Mouse (Mus musculus) left cerebral cortex, adult 6 months (tissue): ENCODE measurements around the gene Nisch. TPM values are rescaled to one million over a fixed set of nuclear protein-coding genes. Genes with fewer than 3 reads are reported as not detected.

Source experiments
- long read RNA-seq, 2 experiments: library from polyadenylated mRNA; unstranded; transcript quantifications; one replicate each; pipeline ENCODE4 v2.0.0; 2019 to 2020
- polyA plus RNA-seq: library from polyadenylated mRNA; unstranded; fragments of <200 nt; fragmentation: Nextera tagmentation; gene quantifications from 2 replicates; pipeline ENCODE4 v1.2.3, GENCODE M21; 2021

Gene Nisch
- 114 and 135 TPM in 2 replicates for polyA plus RNA-seq
- long read RNA-seq, experiment 1, full-length matches to known transcripts, result 244 of 473 reads
- long read RNA-seq, experiment 1, partial matches to known transcripts, result 171 of 473 reads
- long read RNA-seq, experiment 1, other reads (novel, unspliced or antisense), result 58 of 473 reads
- long read RNA-seq, experiment 2, full-length matches to known transcripts, result 22 of 141 reads
- long read RNA-seq, experiment 2, partial matches to known transcripts, result 50 of 141 reads
- long read RNA-seq, experiment 2, other reads (novel, unspliced or antisense), result 69 of 141 reads

DNA sequence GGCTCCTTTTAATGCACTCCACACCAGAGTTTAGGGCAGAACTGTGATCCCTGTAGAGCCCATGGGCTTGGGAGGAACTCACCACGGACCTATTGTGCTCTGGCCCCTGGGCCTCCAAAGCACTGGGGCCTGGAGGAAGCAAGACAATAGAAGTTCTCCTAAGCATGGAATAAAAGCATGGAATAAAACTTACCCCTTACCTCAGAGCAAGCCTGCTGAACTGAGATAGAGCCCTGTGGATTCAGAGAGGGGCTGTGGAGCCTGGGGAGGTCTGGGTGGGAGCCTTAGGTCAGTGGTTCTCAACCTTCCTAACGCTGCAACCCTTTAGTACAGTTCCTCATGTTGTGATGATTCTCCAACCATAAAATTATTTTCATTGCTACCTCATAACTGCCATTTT, at the start of gene Nisch:
Gene Nisch (minus strand): TSS at position 101 of the 400 bp plus-strand sequence.

DNA sequence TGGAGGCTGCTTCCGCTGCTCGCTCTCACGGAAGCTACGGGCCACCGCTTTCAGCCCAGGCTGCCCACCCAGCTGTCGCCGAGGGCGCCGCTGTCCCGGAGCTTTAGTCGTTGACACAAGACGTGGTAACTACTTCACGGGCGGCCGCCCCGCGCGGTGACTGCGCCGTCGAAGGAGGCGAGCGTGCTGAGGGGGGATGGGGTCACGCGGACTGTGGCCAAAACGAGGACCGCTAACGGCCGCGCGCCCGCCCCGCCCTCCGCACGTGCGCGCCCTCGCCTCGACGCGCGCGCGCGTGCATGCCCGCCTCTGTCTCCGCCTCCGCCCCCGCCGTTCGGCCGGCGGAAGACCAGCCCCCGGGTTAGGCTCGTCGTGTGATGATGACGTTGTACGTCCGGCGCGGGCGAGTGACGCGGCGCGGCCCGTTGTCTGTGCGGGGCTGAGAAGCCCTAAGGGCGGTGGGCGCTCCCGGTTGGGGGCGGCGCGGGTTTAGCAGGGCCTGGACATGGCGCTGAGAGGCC, 34.4 kb upstream of the Nisch start, which contains the start of the genes Phf7 and Bap1:
Gene Phf7 (minus strand): TSS at position 234 of the 521 bp plus-strand sequence.
Gene Bap1 (plus strand): TSS at position 367 of the 521 bp plus-strand sequence.

DNA sequence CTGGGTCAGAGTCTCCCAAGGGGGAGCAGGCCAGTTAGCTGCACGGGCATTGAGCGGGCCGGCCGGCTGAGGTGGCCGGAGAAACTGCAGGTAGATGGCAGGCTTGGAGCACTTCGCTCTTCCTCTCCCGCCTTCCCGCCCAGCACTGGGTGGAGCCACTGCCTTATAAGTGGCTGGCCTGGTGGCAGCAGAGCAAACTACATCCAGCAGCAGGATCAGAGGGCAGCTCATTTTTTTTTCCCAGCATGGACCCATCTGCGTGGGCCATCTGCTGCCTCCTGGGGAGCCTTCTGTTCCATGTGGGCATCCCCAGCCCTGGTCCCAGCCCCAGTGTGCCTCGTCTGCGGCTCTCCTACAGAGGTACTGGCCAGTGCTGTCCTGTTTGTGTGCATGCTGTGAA, 920 bp upstream of the Nisch start, which contains the start of gene Sema3g:
Gene Sema3g (plus strand): TSS at position 195 of the 400 bp plus-strand sequence.

GRCm38 (mm10) chr14:31208084-31208483, 8.7 kb downstream of the Nisch start, which contains the start of gene Tnnc1:
TSS of gene Tnnc1 (plus strand) at chr14:31208312.

GRCm38 (mm10) chr14:31168425-31168824, 48.3 kb downstream of the Nisch start, which contains the start of gene Stab1:
TSS of gene Stab1 (minus strand) at chr14:31168641.

GRCm38 (mm10) chr14:31130236-31131220, 86.2 kb downstream of the Nisch start, which contains the start of gene Nt5dc2:
TSS of gene Nt5dc2 (plus strand) at chr14:31131053.

DNA sequence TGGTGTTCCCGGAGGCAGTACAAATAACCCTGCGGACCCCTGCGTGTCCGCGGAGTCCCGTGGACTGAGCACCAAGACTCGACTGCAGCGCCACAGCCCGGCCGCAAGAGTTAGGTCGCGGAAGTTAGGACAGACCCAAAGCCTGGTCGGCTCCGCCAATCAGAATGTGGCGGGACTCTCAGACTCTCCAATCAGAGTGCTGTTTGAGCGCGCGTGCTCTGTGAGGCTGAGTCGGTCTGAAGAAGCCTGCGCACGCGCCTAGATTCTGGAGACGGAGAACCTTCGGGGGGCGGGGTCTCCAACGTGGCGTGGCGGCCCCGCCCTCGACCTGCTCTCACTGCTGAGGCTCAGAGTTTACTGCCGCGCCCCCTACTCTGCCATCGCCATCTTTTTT, 87.9 kb downstream of the Nisch start, which contains the start of gene Smim4:
Gene Smim4 (minus strand): TSS at position 131 of the 394 bp plus-strand sequence.

Other genes starting within 250 kb of the Nisch start
- 16.3 and 21.3 TPM in 2 replicates for gene Glt8d1, start 215.5 kb downstream of the Nisch start, polyA plus RNA-seq
- gene Spcs1, start 215.3 kb downstream of the Nisch start, polyA plus RNA-seq, result 514 and 571 TPM in 2 replicates
- 8.6 and 18.1 TPM in 2 replicates for gene Pbrm1, start 197.8 kb downstream of the Nisch start, polyA plus RNA-seq
- gene Gnl3, start 197.8 kb downstream of the Nisch start, polyA plus RNA-seq, result 13.2 and 15.2 TPM in 2 replicates
- gene Smim4, start 88.0 kb downstream of the Nisch start, polyA plus RNA-seq, result 129 and 147 TPM in 2 replicates
- gene Nt5dc2, start 85.9 kb downstream of the Nisch start, polyA plus RNA-seq, result 5.2 and 7.7 TPM in 2 replicates
- 7.3 and 8.7 TPM in 2 replicates for gene Stab1, start 48.3 kb downstream of the Nisch start, polyA plus RNA-seq
- 65.8 and 69.3 TPM in 2 replicates for gene Tnnc1, start 8.6 kb downstream of the Nisch start, polyA plus RNA-seq
- gene Sema3g, start 914 bp upstream of the Nisch start, polyA plus RNA-seq, result 0.05 and 0.06 TPM in 2 replicates
- gene Phf7, start 34.4 kb upstream of the Nisch start, polyA plus RNA-seq, result 3.6 and 3.7 TPM in 2 replicates
- gene Bap1, start 34.5 kb upstream of the Nisch start, polyA plus RNA-seq, result 78.3 and 83.8 TPM in 2 replicates
- gene Dnah1, start 107.0 kb upstream of the Nisch start, polyA plus RNA-seq, result 2.8 and 3.2 TPM in 2 replicates
- 14.1 and 16.4 TPM in 2 replicates for gene Capn7, start 119.7 kb upstream of the Nisch start, polyA plus RNA-seq
- 22.4 and 23.5 TPM in 2 replicates for gene Sh3bp5, start 219.1 kb upstream of the Nisch start, polyA plus RNA-seq